Mouse (Mus musculus) bone marrow macrophage, adult 2 months (primary cell): Measurements from ENCODE around the gene Gm20422.

Experiments
- CTCF ChIP-seq: IDR thresholded peaks from 2 replicates; pipeline ENCODE4 v1.5.1; 2012; ENCODE audit warnings: low read depth, mild to moderate bottlenecking, low read length, moderate library complexity
- POLR2A ChIP-seq: IDR thresholded peaks from 2 replicates; pipeline ENCODE4 v1.6.1; 2012; ENCODE audit warnings: mild to moderate bottlenecking, low read depth, low read length, borderline replicate concordance

GRCm38 (mm10) chr8:69775149-69775534, 456 bp upstream of the Gm20422 start:
- no peak for TF ChIP-seq CTCF
- TF ChIP-seq POLR2A = no peak
